Mouse (Mus musculus): Measurements from ENCODE around the gene Tmub2. TPM values are rescaled to one million over a fixed set of nuclear protein-coding genes. Genes with fewer than 3 reads are reported as not detected.

Tmub2 gene
- polyA plus RNA-seq, 1 experiment from 2014 or later = 30.3 TPM

DNA sequence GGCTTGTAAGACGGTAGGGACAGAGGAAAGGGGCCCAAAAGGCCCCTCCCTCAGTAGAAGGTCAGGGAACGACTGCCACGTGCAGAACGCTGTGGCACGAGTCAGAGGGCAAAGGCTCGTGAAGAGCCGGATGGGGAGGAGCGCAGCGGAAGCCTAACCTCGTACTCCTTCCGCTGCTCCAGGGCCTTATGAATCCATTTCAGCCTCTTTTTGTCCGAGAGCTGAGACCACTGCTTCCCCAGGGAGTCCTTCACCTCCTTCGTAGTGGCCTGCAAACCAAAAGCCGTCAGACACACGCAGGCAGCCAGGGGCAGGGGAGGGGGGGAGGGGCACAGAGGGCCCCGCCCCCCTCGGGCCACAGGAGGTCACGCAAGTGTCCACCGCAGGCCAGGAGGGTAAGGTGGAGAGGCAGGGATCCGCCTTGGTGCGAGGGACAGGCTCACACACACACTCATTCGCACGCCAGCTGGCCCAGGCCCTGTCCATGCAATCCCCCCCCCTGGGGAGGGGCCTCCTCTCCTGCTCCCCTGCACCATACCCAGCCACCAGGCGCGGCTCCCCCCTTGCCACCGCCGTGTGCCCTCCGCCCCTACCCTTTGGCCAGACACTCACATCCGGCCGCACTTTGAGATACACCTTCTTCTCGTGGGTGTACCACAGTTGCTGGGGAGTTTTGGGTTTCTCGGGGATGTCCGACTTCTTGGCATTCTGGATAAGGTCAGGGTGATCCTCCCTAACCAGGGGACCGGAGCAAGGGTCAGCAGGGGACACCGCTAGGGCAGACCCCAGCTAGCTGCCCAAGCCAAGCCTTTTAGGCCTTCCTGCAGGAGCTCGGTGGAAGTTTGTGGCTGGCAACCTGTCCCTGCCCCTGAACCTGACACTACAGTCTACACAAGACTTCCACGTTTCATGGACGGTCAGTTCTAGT, 26.3 kb downstream of the Tmub2 start:
- WGBS = 54% methylated on average over 38 of the region's 38 CpGs
- peaks cover 9% of the 10 kb centered on the region for H3K4me1 ChIP-seq (replicated peaks; ENCODE audit: control insufficient read depth, insufficient read depth)
- no peak overlapping the region for H3K4me3 ChIP-seq (ENCODE audit: low read depth, low read length)
- no peaks in the 10 kb centered on the region for H3K27me3 ChIP-seq (ENCODE audit: control insufficient read depth, insufficient read depth, low read length)
- H3K9me3 ChIP-seq (ENCODE audit: control insufficient read depth, low read length) = no peaks in the 10 kb centered on the region
- H3K9ac ChIP-seq (ENCODE audit: low read length) = no peak overlapping the region
- TF ChIP-seq CTCF (IDR thresholded peaks at IDR 0.05; ENCODE audit: low read depth) = no peak
- TF ChIP-seq EP300 (optimal IDR thresholded peaks at IDR 0.05) = no peak
- ATAC-seq (ENCODE audit: low FRiP score, low TSS enrichment) (no peak), DNase-seq (ENCODE audit: low spot score) (peak; percentile 25)
- H3K27ac ChIP-seq (replicated peaks) = no peak overlapping the region
- H3K4me2 ChIP-seq (replicated peaks; ENCODE audit: low read depth) = no peak overlapping the region
- H3K36me3 ChIP-seq (ENCODE audit: control insufficient read depth, insufficient read depth, low read length) = peaks cover 27% of the 10 kb centered on the region

DNA sequence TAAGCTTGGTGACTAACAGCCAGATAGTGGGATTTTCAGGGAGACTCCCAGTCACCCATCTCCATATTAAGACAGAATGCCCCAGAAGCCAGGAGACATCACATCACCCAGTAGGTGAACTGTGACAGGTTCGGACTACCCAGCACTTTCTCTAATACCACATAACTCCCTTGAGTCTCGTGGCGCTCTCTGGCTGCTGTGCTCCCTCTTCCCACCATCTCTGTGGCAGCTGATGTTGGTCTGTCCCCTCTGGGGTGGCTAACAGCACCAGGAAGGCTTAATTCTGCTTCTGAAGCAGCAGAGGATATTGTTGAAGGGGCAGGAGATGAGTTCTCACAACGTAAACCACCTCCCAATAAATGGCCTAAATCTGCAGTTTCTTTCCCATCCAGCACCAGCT, 27.2 kb downstream of the Tmub2 start:
- TF ChIP-seq EP300 (optimal IDR thresholded peaks at IDR 0.05) (no peak), CTCF (IDR thresholded peaks at IDR 0.05; ENCODE audit: low read depth) (no peak)
- Histone ChIP-seq H3K27ac (replicated peaks) (no peak overlapping the region), H3K4me1 (replicated peaks; ENCODE audit: control insufficient read depth, insufficient read depth) (peaks cover 13% of the 10 kb centered on the region), H3K4me3 (ENCODE audit: low read depth, low read length) (no peak overlapping the region), H3K9ac (ENCODE audit: low read length) (no peak overlapping the region), H3K9me3 (ENCODE audit: control insufficient read depth, low read length) (no peaks in the 10 kb centered on the region), H3K36me3 (ENCODE audit: control insufficient read depth, insufficient read depth, low read length) (peaks cover 20% of the 10 kb centered on the region), H3K4me2 (replicated peaks; ENCODE audit: low read depth) (no peak overlapping the region), H3K27me3 (ENCODE audit: control insufficient read depth, insufficient read depth, low read length) (no peaks in the 10 kb centered on the region)
- DNase-seq (ENCODE audit: low spot score) = no peak
- ATAC-seq (ENCODE audit: low FRiP score, low TSS enrichment) = no peak
- 92% methylated on average over 4 of the region's 4 CpGs for WGBS

DNA sequence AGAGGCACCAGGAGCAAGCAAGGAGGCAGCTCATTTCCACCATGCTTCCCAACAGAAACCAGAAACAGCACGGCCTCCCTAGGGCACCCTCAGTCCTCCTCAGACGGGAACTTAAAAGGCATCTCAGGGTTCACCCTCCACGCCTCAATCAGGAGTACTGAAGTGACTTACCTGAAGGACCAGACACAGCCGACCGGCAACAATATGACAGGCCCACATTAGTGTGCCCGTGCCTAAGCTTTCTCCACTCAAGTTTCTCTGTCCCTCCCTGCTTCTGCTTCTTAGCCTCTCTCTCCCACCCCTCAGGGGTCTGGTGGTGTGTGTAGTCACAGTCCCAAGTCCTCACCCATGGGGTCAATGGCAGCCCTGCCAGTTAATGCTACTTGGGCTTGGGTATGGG, 27.9 kb downstream of the Tmub2 start:
- H3K4me3 ChIP-seq (ENCODE audit: low read depth, low read length) = no peak overlapping the region
- ATAC-seq (ENCODE audit: low FRiP score, low TSS enrichment) (no peak), DNase-seq (ENCODE audit: low spot score) (no peak)
- peaks cover 15% of the 10 kb centered on the region for H3K36me3 ChIP-seq (ENCODE audit: control insufficient read depth, insufficient read depth, low read length)
- no peaks in the 10 kb centered on the region for H3K9me3 ChIP-seq (ENCODE audit: control insufficient read depth, low read length)
- no peak overlapping the region for H3K27ac ChIP-seq (replicated peaks)
- H3K4me2 ChIP-seq (replicated peaks; ENCODE audit: low read depth) = no peak overlapping the region
- H3K9ac ChIP-seq (ENCODE audit: low read length) = no peak overlapping the region
- TF ChIP-seq CTCF (IDR thresholded peaks at IDR 0.05; ENCODE audit: low read depth) = no peak
- no peak for TF ChIP-seq EP300 (optimal IDR thresholded peaks at IDR 0.05)
- peaks cover 13% of the 10 kb centered on the region for H3K4me1 ChIP-seq (replicated peaks; ENCODE audit: control insufficient read depth, insufficient read depth)
- no peaks in the 10 kb centered on the region for H3K27me3 ChIP-seq (ENCODE audit: control insufficient read depth, insufficient read depth, low read length)
- WGBS = 85% methylated on average over 6 of the region's 6 CpGs

DNA sequence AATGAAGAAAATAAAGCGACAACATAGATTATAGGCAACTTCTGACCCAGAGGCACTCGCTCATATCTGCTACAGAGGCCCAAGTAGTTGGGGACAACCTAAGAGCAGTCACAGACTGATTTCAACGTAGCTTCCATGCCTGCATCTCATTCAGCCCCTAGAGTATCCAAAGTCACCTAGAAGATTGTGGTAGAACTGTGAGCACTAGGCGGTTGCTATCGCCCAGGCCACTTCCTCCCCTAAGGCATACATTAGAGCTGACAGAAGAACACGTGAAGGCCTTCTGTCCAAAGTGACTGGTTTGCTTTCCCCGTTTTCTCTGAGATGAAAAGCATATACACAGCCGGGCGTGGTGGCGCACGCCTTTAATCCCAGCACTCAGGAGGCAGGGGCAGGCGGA, 29.6 kb downstream of the Tmub2 start:
- H3K27ac ChIP-seq (replicated peaks) = no peak overlapping the region
- H3K9ac ChIP-seq (ENCODE audit: low read length) = no peak overlapping the region
- no peak for ATAC-seq (ENCODE audit: low FRiP score, low TSS enrichment)
- H3K36me3 ChIP-seq (ENCODE audit: control insufficient read depth, insufficient read depth, low read length) = peaks cover 12% of the 10 kb centered on the region
- DNase-seq (ENCODE audit: low spot score) = no peak
- H3K4me3 ChIP-seq (ENCODE audit: low read depth, low read length) = no peak overlapping the region
- no peaks in the 10 kb centered on the region for H3K9me3 ChIP-seq (ENCODE audit: control insufficient read depth, low read length)
- no peaks in the 10 kb centered on the region for H3K27me3 ChIP-seq (ENCODE audit: control insufficient read depth, insufficient read depth, low read length)
- no peak for TF ChIP-seq CTCF (IDR thresholded peaks at IDR 0.05; ENCODE audit: low read depth)
- WGBS = 73% methylated on average over 12 of the region's 12 CpGs
- peaks cover 13% of the 10 kb centered on the region for H3K4me1 ChIP-seq (replicated peaks; ENCODE audit: control insufficient read depth, insufficient read depth)
- no peak overlapping the region for H3K4me2 ChIP-seq (replicated peaks; ENCODE audit: low read depth)

DNA sequence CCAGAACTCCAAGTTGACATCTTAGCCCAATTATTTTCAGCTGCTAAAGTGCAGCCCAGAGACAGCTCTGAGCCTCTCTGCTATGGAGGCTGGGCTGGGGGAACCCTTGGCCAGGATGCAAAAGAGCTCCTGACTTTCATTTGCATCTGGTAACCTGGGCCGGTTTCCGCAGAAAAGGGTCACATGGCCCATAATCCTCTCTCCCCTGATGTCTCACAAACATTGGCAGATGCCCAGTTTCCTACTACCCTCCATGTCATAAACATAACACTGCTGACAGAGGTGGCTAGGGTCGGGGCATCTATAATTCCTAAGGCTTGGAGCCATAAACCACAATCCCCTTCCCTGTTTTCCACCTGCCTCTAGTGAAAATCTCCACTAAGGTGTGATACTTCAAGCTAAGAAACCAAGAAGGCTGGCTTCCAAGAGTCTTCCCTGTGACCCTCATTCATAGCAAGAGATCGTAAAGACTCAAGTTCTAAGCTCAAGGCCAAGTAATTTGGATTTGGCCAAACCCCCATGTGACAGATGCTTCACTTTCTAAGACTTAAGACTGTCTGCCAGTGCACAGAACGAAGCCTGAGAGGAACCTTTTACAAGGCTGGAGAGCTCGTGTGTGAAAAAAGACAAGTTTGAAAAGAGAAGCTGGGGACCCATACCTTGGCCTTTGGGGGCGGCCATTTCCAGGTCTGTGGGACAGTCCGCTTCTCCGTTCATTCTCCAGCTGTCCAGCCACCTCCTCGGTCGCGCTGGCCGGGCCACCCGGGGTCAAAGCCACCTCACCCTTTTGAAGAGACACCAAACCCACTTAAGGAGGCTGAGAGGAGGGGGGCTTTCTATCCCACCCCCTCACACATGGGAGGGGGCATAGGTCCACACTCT, 31.2 kb downstream of the Tmub2 start:
- peak overlapping the region; percentile 94 for H3K4me3 ChIP-seq (ENCODE audit: low read depth, low read length)
- DNase-seq (ENCODE audit: low spot score) (peak; percentile 37), ATAC-seq (ENCODE audit: low FRiP score, low TSS enrichment) (no peak)
- peak overlapping the region; percentile 88 for H3K4me2 ChIP-seq (replicated peaks; ENCODE audit: low read depth)
- peaks cover 7% of the 10 kb centered on the region for H3K4me1 ChIP-seq (replicated peaks; ENCODE audit: control insufficient read depth, insufficient read depth)
- peaks cover 9% of the 10 kb centered on the region for H3K36me3 ChIP-seq (ENCODE audit: control insufficient read depth, insufficient read depth, low read length)
- H3K9me3 ChIP-seq (ENCODE audit: control insufficient read depth, low read length) = no peaks in the 10 kb centered on the region
- peak overlapping the region; percentile 99 for H3K9ac ChIP-seq (ENCODE audit: low read length)
- WGBS = 15% methylated on average over 14 of the region's 14 CpGs
- H3K27me3 ChIP-seq (ENCODE audit: control insufficient read depth, insufficient read depth, low read length) = no peaks in the 10 kb centered on the region
- TF ChIP-seq EP300 (optimal IDR thresholded peaks at IDR 0.05) = no peak
- H3K27ac ChIP-seq (replicated peaks) = peak overlapping the region; percentile 99

All from stomach, postnatal 0 days (tissue).